Mouse (Mus musculus) spleen, postnatal 14 days (tissue): ENCODE measurements around the gene Slc9a3r2.

Experiments used
- DNase-seq, 2 experiments: peaks; one replicate each; pipeline ENCODE4 v3.0.0; 2021 to 2022; ENCODE audit warnings: low spot score in 2 of 2

The Slc9a3r2 gene

GRCm38 (mm10) chr17:24636781-24637481 lies 13.2 kb downstream of the Slc9a3r2 start:
- DNase-seq: no peak

- no peak for DNase-seq
These were observed 14.4 kb downstream of the Slc9a3r2 start for GRCm38 (mm10) chr17:24635694-24636093.

- no peak for DNase-seq
These were observed 15.1 kb downstream of the Slc9a3r2 start for GRCm38 (mm10) chr17:24635024-24635423.

- no peak for DNase-seq
These were observed 16.3 kb downstream of the Slc9a3r2 start for GRCm38 (mm10) chr17:24633831-24634230.

- peak in 1 of 2 experiments; percentile 28 for DNase-seq
These were observed 17.2 kb downstream of the Slc9a3r2 start for GRCm38 (mm10) chr17:24632813-24633449.

- peak; percentile 46 to 70 for DNase-seq
These were observed 17.8 kb downstream of the Slc9a3r2 start, which contains the start of the genes Tsc2 and Nthl1 for GRCm38 (mm10) chr17:24632167-24632812. Gene Tsc2, minus strand, starts transcription at chr17:24632630. Gene Nthl1, plus strand, starts transcription at chr17:24632680.

- DNase-seq: no peak
These were observed 20.1 kb downstream of the Slc9a3r2 start for GRCm38 (mm10) chr17:24630072-24630471.

GRCm38 (mm10) chr17:24628646-24629045 lies 21.5 kb downstream of the Slc9a3r2 start:
- peak; percentile 62 to 76 for DNase-seq

- no peak for DNase-seq
These were observed 24.7 kb downstream of the Slc9a3r2 start for GRCm38 (mm10) chr17:24625472-24625871.

GRCm38 (mm10) chr17:24617561-24618194 lies 32.4 kb downstream of the Slc9a3r2 start:
- DNase-seq: peak in 1 of 2 experiments; percentile 18

GRCm38 (mm10) chr17:24610711-24611110 lies 39.4 kb downstream of the Slc9a3r2 start:
- DNase-seq: no peak

GRCm38 (mm10) chr17:24608874-24609273 lies 41.3 kb downstream of the Slc9a3r2 start:
- peak in 1 of 2 experiments; percentile 15 for DNase-seq

- no peak for DNase-seq
These were observed 41.8 kb downstream of the Slc9a3r2 start for GRCm38 (mm10) chr17:24608370-24608769.

GRCm38 (mm10) chr17:24604557-24604956 lies 45.6 kb downstream of the Slc9a3r2 start:
- no peak for DNase-seq

- no peak for DNase-seq
These were observed 46.2 kb downstream of the Slc9a3r2 start for GRCm38 (mm10) chr17:24603961-24604360.

GRCm38 (mm10) chr17:24600502-24600901 lies 49.6 kb downstream of the Slc9a3r2 start:
- DNase-seq: no peak

GRCm38 (mm10) chr17:24597989-24598388 lies 52.1 kb downstream of the Slc9a3r2 start:
- no peak for DNase-seq

- no peak for DNase-seq
These were observed 53.5 kb downstream of the Slc9a3r2 start for GRCm38 (mm10) chr17:24596471-24597183.

GRCm38 (mm10) chr17:24596073-24596466 lies 54.1 kb downstream of the Slc9a3r2 start:
- no peak for DNase-seq

GRCm38 (mm10) chr17:24595126-24596072 lies 54.7 kb downstream of the Slc9a3r2 start:
- no peak for DNase-seq
